Mouse (Mus musculus) layer of hippocampus, postnatal 25 days (tissue): Measurements from ENCODE around the gene Tmem106a. TPM values are rescaled to one million over a fixed set of nuclear protein-coding genes. Genes with fewer than 3 reads are reported as not detected.
A peak's percentile ranks its signal among the peaks of the same experiment; 100 is the strongest.
"Not testable (repeated sequence)": the region's sequence is repeated elsewhere in the genome, so short reads cannot be mapped to it uniquely, and the experiment has no call there.

Source experiments
- DNase-seq, 2 experiments: peaks; one replicate each; pipeline ENCODE4 v3.0.0; 2022; ENCODE audit warnings: mixed read lengths in 2 of 2, low spot score in 1 of 2; ENCODE audit errors: extremely low spot score in 1 of 2
- total RNA-seq, 2 experiments: library from RNA; stranded (reverse); gene quantifications; 2 replicates each; pipeline ENCODE4 v1.2.3; 2021

Tmem106a gene
- total RNA-seq, 2 experiments from 2014 or later, result 0.63 to 1.1 TPM

DNA sequence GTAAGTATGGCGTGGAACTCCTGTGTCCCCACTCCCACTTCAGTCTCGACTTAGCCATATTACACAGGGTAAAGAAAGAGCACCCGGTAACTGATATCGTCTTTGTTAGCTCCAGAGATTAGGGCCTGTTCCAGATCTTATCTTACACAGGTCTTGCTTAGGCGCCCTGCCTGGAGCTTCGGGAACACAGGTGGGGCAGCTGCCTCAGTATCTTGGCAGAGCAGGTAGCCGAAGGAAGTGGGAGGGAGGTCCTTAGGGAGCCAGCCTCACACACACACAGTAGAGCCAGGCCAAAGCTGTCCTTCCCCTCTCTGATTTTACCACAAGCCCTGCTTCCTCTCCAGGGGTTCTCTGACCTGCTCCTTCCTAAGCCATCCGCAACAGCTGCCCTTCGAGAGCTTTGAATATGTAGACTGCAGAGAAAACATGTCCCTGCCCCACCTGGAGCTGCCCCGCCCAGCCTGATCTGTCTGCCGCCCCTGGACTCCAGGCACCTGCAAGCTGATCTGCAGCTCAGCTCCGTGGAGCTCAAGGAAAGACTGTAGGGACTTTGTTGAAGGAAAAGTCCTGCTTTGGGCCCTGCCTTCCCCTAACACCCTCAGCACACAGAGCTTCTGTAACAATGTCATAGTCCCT lies 8.1 kb downstream of the Tmem106a start:
- DNase-seq, result no peak

DNA sequence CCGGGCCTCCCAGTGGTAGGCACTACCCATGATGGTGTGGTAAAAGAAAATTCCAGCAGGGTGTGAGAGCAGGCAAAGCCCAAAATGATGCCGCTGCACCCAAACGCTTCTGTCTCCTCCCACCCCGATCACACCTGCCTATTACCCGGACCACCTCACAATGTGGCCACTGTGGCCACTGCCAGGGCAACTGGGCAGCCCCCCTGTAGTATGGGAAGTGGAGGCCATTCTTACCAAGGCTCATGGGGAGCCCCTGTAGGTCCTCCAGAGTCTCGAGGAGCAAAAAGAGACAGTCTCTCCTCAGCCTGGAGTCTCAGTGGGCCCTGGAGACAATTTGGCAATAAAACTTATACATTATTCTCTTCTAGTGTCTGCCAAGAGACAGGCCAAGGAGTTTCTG lies 17.1 kb downstream of the Tmem106a start, which contains the start of gene Gm11634:
TSS of gene Gm11634 (minus strand) at position 101 of the 400 bp plus-strand sequence.
- no peak for DNase-seq

DNA sequence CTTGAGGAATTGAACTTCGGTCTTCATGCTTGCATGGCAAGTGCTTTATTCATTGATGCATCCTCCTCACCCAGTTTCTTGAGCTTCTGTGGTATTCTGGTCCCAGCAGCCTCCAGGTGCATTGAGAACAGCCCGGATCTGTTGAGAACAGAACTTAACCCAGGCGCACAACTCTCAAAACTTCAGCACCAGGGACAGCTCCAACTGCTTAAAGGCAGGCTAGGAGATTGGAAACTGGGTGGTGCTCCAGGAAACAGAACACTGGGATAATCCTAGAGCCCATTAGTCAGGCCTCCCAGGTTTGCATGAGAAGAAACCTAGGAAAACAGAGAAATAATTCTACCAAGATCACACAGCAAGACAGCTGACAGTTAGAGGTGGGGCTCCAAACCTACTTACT lies 20.4 kb downstream of the Tmem106a start:
- DNase-seq, result peak in 1 of 2 experiments; percentile 23

DNA sequence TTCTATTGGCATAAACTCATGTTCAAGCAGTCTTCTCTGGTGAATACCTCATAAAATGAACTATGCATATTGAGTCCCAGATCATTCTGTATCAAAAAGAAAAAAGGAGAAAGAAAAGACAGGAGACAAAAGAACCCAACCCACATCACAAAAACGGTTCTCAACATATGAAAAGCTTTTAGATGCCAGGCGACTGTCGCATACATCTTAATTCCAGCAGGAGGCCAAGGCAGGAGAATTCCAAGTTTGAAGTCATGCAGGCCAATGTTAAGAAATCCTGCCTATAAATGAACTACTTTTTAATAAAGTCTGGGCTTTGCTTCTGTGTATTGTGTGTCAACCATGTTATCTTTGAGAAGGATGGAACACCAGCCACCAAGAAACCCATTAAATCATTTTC lies 22.1 kb downstream of the Tmem106a start:
- DNase-seq, result no peak

DNA sequence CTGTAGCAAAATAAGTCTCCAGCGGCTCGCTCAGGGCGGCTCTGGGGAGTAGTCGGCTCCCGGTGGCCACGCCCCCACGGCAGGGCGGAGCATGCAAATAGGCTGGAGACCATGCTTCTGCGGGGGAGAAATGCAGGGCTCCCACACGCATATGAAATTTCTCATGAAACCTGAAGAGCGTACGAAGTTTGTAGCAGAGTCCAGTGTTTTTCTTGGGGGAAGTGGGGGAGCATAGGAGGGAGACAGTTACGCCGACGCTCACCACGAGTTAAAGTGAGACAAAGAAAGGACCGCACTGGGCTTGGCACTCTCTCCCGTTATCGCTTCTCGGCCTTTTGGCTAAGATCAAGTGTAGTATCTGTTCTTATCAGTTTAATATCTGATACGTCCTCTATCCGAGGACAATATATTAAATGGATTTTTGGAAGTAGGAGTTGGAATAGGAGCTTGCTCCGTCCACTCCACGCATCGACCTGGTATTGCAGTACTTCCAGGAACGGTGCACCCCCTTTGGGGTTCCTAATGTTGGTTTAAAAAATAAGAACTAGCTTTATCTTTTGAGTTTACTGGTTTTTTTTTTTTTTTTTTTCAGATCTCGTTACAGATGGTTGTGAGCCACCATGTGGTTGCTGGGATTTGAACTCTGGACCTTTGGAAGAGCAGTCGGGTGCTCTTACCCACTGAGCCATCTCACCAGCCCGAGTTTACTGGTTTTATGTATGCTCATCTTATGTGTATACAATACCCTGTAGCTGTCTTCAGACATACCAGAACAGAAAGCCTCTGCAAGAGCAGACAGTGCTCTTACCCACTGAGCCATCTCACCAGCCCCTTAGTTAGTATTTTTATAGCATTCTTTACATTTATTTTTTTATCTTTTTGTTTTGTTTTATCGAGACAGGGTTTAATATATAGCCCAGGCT lies 22.8 kb downstream of the Tmem106a start:
- peak in 1 of 2 experiments; percentile 39 for DNase-seq

DNA sequence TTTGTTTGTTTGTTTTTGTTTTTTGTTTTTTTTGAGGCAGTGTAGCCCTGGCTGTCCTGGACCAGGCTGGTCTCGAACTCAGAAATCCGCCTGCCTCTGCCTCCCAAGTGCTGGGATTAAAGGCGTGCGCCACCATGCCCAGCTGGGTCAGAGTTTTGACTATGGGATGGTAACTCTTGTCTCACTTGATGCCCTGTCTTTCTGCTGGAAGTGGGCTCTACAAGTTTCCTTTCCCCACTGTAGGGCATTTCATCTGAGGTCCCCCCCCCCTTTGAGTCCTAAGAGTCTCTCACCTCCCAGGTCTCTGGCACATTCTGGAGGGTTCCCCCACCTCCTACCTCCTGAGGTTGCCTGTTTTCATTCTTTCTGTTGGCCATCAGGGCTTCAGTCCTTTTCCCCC lies 25.1 kb downstream of the Tmem106a start:
- not testable (repeated sequence) for DNase-seq

DNA sequence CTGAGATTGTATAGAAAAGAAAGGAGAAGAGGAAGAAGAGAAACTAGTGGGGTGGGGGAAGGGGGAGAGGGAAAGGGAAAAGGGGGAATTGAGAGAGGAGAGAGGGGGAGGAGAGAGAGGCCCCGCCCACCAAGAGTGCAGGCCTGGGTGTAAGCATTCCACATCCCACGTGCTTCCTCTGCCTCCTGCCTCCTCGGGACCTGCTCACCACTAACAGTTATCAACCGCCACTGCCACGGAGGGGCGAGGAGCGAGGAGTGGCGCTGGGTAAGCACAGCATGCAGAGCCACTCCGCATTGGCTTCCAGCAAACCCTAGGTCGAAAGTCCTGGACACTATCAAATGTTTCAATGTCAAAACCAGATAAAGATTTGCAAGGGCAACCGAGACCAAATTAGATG lies 28.4 kb downstream of the Tmem106a start:
- no peak for DNase-seq

DNA sequence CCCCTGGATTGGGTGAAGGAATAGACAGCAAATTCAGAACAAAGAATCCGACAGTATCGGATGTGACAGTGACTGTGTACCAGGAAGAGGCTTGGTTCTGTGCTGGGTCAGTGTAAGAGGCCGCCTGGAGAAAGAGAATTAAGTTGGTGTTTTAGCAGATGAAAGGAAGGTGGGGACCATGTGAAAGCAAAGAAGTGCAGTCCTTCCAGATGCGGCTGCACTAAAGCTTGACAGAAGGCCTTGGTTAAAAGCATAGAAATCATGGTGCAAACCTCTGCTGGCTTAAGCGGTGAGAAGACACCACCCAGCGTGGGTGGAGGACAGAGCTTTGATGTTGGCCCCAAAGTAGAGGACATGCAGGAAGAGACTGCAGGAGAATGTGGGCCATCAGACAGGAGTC lies 31.6 kb downstream of the Tmem106a start:
- DNase-seq, result no peak

DNA sequence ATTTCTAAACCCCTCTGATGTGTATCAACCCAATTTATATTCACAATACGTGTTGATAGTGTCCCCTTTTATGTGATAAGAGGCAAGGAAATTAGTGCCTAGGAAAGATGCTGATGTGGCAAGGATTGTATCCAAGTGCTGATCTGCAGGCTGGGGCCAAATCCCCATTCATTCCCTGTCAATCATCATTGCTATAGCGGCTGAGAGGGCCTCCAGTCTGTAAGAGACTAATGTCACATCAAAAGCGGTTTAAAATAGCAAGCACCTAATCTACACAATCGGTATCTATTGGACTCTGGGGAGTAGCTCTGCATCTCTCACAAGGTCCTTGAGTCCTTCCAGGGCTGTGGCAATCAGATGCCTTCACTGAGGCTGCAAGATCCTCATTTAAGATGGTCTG lies 32.1 kb downstream of the Tmem106a start:
- no peak for DNase-seq

DNA sequence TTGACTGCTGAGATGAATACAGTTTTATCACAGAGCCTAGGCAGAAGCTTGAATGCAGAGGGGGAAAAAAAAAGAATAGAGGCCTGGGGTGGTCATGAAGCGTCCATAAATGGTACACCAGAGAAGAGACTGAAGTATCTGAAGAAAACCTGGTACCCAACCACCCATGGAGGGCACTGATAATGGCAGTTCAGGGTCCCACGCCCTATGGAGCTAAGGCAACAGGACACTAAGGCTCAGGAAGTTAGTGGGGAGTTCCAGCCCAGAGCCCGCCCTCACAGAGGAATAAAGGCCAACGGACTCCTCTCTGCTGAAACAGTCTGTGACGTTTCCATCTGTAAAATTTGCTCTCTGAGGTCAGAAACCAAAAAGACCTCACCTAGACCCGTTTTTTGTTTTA lies 33.3 kb downstream of the Tmem106a start:
- DNase-seq, result no peak

DNA sequence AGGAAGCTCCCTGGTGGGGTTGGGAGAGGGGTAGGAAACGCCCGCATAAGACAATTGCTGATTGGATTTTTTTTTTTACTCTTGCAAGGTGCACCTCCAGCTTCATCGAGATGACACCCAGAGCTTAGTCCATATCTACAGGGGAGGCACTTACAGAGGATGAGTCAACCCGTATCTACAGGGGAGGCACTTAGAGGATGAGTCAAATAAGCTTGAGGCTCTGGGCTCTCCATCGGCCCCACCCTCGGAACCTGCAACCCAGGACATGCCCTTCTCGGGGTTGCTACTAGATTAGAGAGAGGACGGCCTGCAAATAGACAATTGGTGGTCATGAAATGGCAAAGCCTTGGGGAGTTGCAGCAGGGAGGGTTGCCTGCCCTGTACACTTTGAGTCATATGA lies 34.1 kb downstream of the Tmem106a start:
- no peak for DNase-seq

DNA sequence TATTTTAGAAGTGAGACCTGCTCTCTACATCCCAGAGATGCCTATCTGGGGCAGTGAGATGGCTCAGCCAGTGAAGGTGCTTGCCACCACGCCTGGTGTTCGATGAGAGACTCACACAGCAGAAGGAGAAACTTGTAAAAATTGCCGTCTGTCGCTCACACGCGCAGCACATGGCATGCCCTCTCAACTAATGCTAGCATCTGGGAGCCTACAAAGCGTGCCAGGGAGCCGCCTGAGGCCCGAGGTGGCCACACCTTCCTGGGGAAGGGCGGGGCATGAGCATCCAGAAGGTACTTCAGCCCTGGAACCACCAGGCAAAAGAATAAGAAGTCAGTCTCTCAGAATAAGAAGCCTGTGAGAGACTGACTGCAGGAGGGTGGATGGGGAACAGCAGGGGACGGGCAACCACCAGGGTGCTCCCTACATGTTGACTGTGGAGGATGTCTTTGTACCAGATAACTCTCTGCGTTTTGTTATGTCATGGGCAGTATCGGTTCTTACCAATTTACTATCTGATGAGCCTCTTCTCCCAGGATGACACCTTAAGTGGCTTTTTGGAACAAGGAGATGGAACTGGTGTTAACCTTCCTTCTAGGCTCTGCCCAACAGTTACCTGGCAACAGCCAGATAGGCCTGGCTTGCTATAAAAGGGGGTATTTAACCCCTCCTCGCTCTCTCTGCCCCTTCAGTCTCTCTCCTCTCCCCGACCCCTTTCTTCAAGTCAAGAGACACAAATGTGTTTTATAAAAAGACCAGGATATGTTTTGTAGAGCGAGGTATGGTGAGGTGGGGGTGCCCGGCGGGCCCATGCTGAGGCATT lies 35.1 kb downstream of the Tmem106a start:
- DNase-seq, result no peak

DNA sequence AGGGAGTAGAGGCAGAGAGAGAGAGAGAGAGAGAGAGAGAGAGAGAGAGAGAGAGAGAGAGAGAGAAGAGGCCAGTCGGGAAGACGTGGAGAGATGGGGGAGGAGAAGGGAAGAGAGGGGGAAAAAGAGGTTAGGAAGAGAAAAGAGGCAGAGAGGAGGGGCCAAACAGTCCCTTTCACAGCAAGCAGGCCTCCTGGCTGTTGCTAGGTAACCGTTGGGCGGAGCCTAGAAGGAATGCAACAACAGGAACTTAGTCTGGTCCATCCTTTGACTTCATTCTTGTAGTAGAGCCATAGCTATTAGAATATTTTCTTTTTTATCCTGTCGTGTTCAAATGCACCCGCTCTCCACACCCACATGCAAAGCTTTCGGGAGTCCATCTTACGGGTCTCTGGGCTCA lies 35.8 kb downstream of the Tmem106a start:
- peak in 1 of 2 experiments; percentile 3 for DNase-seq

DNA sequence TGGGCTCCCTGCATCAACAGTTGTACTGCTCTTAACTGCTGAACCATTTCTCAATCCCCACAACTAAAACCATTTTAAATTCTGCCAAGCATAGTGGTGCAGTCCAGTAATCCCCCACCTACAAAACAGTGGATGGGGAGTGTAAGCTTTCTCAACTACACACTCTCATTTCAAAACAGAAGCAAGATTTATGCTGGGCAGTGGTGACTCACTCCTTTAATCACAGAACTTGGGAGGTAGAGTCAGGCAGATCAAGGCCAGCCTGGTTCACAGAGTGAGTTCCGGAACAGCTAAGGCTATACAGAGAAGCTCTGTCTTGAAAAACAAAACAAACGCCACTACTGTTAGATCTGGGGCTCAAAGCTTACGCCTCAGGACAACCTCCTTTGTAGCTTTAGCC lies 36.6 kb downstream of the Tmem106a start:
- DNase-seq, result no peak

DNA sequence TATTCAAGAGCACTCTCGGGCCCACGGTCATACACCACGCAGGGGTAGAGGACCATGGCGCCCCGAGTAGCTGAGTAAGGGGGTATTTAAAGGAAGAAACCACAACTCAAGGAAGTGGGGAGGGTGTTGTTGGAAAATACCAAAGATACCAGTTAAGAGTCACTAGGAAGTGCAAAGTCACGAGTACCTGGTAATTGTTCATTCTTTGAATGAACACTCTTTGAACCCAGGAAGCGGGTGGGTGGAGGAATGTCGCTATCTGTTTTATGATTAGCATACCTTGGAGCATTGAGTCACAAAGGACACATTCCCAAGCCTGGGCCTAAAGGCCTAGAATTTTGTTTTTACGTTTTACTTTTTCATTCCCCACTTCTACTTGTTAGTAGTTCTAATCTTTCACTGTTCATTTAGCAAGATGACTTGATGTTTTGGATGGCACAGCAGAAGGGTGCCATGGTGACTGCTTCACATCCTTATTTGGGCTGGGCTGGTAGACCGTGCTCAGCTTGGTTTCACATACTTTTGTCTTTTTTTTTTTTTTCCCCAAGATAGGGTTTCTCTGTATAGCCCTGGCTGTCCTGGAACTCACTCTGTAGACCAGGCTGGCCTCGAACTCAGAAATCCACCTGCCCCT lies 38.1 kb downstream of the Tmem106a start:
- DNase-seq, result not testable (repeated sequence)

DNA sequence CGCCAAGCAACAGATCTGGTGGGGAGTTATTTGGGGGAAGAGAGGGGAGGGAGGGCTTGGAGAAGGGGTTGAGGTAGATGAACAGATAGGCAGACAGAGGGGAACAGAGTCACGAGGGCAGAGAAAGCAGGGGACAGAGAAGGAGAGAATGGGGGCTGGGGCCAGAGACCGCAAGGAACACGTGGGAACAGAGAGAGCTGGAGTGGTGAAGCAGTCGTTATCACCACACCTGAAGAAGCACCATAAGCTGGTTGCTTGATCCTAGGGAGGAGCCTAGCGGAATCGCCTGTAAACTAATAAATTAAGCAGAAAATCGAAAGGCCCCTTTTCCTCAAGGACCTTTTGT lies 44.6 kb downstream of the Tmem106a start:
- DNase-seq, result no peak

DNA sequence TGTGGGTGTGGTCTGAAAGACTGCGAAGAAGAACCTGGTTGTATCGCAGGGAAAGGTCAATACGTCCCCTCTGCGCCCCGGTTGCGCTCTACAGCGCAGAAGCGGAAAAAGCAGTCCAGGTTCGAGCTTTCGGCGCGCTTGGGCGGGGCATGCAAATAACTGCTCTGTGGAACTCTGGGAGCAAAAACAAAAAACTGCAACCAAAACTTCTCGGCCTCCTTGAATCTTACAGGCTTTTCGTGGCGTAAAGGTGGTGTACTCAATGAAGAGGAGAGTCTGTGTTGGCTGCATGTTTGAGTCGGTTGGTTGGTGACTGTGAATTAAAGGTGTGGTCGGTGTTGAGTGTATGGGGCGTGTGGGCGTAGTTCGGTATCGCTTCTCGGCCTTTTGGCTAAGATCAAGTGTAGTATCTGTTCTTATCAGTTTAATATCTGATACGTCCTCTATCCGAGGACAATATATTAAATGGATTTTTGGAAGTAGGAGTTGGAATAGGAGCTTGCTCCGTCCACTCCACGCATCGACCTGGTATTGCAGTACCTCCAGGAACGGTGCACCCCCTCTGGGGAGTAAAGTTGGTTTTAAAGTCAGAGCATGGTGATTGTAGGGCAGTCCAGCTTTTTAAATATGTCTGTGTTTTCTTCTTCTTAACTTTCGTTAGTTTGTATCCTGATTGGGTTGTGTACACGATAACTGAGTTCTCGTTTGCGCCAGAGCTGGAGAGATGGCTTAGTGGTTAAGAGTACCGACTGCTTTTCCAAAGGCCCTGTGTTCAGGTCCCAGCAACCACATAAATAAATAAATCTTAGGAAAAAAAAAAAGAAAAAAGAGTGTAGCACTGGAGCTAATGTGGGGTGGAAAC lies 45.2 kb downstream of the Tmem106a start, which contains the start of gene Rdm1:
TSS of gene Rdm1 (plus strand) at position 201 of the 862 bp plus-strand sequence.
- peak; percentile 49 to 66 for DNase-seq

DNA sequence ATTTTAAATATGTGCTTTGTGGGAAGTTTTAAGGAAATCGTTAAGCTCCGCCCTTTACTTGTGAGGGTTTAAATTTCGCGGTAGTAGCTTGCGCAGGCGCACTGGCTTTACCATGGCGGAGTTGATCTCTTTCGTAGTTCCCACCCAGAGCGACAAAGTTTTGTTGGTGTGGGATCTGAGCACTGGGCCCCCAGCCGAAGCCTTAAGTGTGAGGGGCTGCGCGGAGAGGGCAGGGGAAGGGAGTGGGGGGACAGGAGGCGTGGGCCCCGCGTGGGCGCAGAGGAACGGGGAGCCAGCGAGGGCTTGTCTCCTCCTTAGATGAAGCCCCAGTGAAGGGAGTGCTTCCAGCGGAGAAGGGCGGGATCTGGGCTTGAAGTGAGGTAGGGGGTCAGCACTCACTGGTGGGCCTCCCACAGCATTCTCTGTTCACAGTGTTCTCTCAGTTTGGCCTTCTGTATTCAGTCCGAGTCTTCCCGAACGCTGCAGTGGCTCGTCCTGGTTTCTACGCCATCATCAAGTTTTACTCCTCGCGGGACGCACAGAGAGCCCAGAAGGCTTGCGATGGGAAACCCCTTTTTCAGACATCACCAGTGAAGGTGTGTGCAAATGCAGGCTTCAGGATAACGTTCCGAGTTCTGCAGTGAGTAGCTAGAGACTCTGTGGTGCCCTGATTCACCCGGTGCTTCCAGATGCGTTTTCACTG lies 46.0 kb downstream of the Tmem106a start:
- peak; percentile 74 to 89 for DNase-seq
